Mouse (Mus musculus) thymus, postnatal 10 days (tissue): Measurements from ENCODE around the gene Spocd1.
A peak's percentile ranks its signal among the peaks of the same experiment; 100 is the strongest.

Experiments used
- DNase-seq, 2 experiments: peaks; one replicate each; pipeline ENCODE4 v3.0.0; 2021; ENCODE audit warnings: low spot score in 2 of 2

Spocd1 gene

GRCm38 (mm10) chr4:129971989-129972388, 42.9 kb downstream of the Spocd1 start:
- DNase-seq, result no peak

- no peak for DNase-seq
Measured at GRCm38 (mm10) chr4:129974285-129974684, 45.2 kb downstream of the Spocd1 start.

GRCm38 (mm10) chr4:129977256-129977655, 48.2 kb downstream of the Spocd1 start:
- peak in 1 of 2 experiments; percentile 18 for DNase-seq

- DNase-seq, result no peak
Measured at GRCm38 (mm10) chr4:129978227-129978626, 49.2 kb downstream of the Spocd1 start.

GRCm38 (mm10) chr4:129978930-129979329, 49.9 kb downstream of the Spocd1 start:
- no peak for DNase-seq

- no peak for DNase-seq
Measured at GRCm38 (mm10) chr4:129981657-129982056, 52.6 kb downstream of the Spocd1 start.

GRCm38 (mm10) chr4:129983046-129983445, 54.0 kb downstream of the Spocd1 start:
- DNase-seq, result no peak

- peak in 1 of 2 experiments; percentile 32 for DNase-seq
Measured at GRCm38 (mm10) chr4:129983764-129984420, 54.8 kb downstream of the Spocd1 start.

GRCm38 (mm10) chr4:129984421-129985061, 55.5 kb downstream of the Spocd1 start, which contains the start of gene Adgrb2:
Adgrb2 (plus strand) TSS chr4:129984870.
- DNase-seq, result no peak

- DNase-seq, result no peak
Measured at GRCm38 (mm10) chr4:129985161-129985670, 56.2 kb downstream of the Spocd1 start.

- DNase-seq, result peak; percentile 22 to 61
Measured at GRCm38 (mm10) chr4:129985671-129986441, 56.8 kb downstream of the Spocd1 start.

GRCm38 (mm10) chr4:129987825-129988504, 58.9 kb downstream of the Spocd1 start:
- DNase-seq, result peak; percentile 23 to 35

GRCm38 (mm10) chr4:129989925-129990324, 60.9 kb downstream of the Spocd1 start:
- DNase-seq, result no peak

GRCm38 (mm10) chr4:129992720-129993119, 63.7 kb downstream of the Spocd1 start:
- DNase-seq, result no peak

GRCm38 (mm10) chr4:129993213-129993612, 64.2 kb downstream of the Spocd1 start:
- DNase-seq, result no peak

GRCm38 (mm10) chr4:129993944-129994695, 65.1 kb downstream of the Spocd1 start:
- DNase-seq, result no peak

- DNase-seq, result no peak
Measured at GRCm38 (mm10) chr4:129994728-129995127, 65.7 kb downstream of the Spocd1 start.

- no peak for DNase-seq
Measured at GRCm38 (mm10) chr4:129995255-129995654, 66.2 kb downstream of the Spocd1 start.

- no peak for DNase-seq
Measured at GRCm38 (mm10) chr4:129996015-129996414, 67.0 kb downstream of the Spocd1 start.

GRCm38 (mm10) chr4:129998124-129998523, 69.1 kb downstream of the Spocd1 start:
- no peak for DNase-seq

GRCm38 (mm10) chr4:130001710-130002109, 72.7 kb downstream of the Spocd1 start:
- no peak for DNase-seq
